Mouse (Mus musculus) NIH3T3 (cell line): ENCODE data around the gene Tnpo1.
A peak's percentile ranks its signal among the peaks of the same experiment; 100 is the strongest.

Source experiments
- DNase-seq: peaks from one replicate; pipeline ENCODE4 v3.0.0-alpha.2; 2012; ENCODE audit warnings: low read depth

Tnpo1 gene

DNA sequence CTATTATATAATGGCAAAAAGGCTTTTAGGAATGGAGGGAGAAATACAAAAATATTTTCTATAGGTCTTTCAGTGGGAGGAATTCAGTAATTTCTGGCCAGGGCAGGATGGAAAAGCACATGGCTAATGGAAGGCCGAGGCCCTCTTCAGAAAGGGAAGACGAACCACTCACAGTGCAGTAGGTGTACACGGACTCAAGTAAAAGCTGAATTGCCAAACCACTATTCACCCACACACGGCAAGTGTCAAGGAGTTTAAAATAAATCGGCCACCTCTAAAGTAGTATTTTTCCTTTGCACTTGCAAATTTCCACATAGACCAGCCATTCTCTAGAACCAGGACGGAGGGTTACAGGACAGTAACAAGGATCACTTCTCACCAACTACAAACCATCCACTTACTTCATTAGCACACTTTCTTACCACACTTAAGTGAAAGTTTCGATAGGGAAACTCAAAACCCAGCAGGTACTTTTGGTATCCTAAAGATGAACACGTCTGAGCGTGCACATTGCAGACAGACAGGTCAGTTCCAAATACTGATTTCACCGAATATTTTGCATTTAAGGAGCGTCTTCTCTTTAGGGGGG lies 1.2 kb downstream of the Tnpo1 start:
- peak; percentile 22 for DNase-seq

DNA sequence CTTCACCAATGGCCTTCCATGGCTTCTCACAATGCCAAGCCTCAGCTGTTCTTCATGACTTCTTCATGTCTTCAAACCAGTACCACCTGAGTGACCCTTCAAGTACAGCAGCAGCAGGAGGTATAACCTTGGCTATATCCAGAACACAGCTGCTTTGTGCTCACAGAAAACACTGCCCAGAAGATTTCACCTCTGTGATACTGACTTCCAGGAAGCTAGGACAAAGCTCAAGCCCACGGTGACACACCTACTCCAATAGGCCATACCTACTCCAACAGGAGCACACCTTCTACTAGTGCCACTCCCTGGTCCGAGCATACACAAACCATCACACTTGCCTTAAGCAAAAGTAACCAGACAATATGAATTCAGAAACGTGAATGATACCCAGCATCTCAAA lies 3.4 kb downstream of the Tnpo1 start:
- no peak for DNase-seq

DNA sequence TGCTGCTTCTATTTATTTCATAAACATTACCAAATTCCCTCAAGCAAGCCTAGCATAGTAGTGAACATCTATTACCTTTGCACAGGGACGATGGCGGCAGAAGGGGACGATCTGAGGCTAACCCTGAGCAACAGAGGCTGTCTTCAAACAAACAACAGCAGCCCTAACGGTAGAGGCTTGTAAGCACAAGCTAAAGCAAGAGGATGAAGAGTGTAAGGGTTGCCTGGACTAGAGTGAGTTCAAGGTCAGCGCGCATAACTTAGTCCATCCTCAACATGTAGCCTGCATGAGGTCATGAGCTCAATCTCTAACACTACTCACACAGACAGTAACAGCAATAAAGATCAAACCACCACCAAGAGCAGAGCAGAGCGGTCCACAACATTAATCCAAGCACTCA lies 4.9 kb downstream of the Tnpo1 start:
- DNase-seq = no peak

DNA sequence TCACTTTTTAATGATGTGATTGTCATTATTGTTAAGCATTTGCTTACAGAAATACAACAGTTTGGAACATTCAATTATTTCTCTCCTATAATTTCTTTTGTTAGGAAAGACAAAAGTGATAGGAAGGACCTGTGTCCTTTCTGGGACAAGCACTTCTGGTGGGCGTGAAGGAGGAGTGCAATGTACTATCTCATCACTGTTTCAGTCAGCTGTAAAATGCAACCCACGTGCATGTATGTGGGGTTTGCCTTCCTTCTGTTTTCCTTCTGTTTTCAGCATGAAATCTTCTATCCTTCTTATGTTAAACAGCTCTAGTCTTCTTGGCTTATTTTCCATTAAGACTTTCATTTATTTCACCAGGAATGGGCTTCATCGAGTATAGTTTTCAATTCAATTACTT lies 5.9 kb downstream of the Tnpo1 start:
- no peak for DNase-seq

DNA sequence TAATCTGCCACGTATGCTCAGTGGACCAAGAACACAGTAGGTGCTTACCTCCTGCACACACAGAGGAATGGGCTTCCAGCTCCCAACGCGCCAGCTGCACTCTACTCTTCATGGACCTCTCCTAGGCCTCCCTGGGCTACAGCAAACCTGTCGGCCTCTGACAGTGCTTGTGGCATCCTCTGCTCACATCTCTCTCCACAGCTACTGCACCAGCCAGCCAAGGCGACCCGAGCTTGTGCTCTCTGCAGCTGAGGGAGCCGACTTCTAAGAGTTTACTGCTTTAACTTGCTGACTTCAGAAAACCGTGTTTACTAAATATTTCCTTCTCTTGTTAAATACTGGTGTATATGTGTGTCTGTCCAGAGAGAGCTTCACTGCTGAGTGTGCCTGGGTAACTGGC lies 6.5 kb downstream of the Tnpo1 start:
- no peak for DNase-seq

GRCm38 (mm10) chr13:98917851-98918250 lies 8.3 kb downstream of the Tnpo1 start:
- peak; percentile 5 for DNase-seq

GRCm38 (mm10) chr13:98915591-98915990 lies 10.6 kb downstream of the Tnpo1 start:
- DNase-seq = no peak

DNA sequence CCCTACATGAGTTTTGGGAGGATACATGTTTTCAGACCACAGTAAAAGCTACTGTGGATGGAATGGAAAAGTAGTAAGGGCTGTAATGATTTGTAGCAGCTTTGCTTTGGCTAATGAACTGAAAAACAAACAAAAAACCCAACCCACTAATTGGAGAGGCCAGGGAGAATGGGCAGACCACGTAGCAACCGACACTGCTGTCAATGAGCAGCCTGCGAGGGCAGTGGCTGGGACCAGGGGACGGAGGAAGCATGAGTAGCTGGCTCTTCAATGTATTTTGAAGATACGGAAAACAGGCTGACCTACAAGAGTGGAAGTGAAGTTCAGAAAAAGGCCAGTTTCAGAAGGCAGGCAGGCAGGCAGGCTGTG lies 11.4 kb downstream of the Tnpo1 start:
- DNase-seq = no peak

DNA sequence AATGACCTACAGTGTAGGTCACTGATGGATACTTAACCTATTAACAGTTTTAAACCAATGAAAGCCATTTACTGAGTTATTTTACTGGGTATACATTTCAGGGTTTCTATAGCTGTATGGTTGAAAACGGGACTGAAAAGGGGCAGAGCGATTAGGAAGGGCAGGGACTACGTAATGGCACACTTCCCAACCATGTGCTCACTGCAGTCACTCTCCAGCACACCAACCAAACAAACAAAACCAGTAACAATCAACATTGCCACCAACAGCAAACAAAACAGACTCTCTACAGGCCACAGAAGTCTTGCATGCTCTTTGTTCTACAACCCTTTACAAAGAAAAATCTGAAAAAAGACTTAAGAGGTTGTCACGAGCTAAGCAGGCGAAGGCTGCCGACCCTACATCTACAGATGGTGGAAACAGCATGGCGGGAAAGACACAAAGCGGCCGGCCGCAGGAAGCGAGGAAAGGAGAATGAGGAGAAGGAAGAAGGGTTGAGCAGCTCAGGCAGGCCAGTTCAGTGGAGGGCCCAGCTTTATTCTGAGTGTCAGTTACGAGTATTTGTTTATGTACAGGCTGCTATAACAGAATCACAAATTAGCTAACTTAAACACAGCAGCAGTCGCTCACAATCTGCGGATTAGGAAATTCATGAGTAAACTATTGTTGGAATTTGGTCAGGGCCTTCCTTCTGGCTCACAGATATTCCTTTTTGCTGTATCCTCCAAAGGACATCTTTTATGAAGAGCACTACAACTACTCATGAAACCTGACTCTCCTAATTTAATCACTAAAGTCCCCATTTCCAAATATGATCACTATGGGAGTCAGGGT lies 12.0 kb downstream of the Tnpo1 start:
- DNase-seq = no peak

- DNase-seq = no peak
These were observed 13.0 kb downstream of the Tnpo1 start for GRCm38 (mm10) chr13:98913196-98913595.

DNA sequence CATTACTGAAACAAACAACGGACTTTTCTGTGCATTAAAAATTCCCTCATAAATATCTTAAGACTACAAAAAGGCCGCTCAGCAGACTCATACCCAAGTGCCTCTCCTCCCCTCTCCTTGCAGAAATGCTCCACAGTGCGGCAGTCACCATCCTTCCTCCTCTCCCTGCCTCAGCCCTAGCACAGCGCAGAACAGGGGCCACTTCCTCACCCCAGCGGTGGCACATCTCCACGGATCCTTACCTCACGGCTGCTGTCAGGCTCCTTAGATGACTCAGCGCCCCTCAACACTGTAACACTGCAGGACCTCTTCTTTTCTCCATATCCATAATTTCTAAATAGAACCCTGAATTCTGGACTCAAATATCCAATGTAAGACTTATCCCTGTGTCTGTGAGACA lies 13.6 kb downstream of the Tnpo1 start:
- DNase-seq = no peak

- DNase-seq = no peak
These were observed 15.4 kb downstream of the Tnpo1 start for GRCm38 (mm10) chr13:98910801-98911200.

GRCm38 (mm10) chr13:98904608-98905007 lies 21.6 kb downstream of the Tnpo1 start:
- no peak for DNase-seq

GRCm38 (mm10) chr13:98902366-98903025 lies 23.7 kb downstream of the Tnpo1 start:
- DNase-seq = no peak

DNA sequence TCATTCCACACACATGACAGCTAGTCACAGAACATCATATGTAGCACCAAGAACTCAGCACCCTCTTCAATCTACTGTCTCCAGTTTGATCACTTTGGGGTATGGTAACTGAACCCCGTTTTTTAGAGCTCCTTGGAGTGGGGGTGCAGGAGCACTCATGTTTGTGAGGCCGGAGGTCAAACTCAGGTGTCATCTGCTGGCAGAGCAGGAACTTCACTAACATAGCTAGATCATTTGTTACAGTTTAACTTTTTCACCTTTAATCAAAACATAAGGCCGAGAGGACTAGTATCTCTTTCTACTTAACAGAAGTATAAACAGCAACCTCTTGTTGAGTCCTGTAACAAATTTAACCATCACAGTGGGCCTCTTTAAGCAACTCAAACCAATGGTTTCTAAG lies 26.6 kb downstream of the Tnpo1 start:
- no peak for DNase-seq

DNA sequence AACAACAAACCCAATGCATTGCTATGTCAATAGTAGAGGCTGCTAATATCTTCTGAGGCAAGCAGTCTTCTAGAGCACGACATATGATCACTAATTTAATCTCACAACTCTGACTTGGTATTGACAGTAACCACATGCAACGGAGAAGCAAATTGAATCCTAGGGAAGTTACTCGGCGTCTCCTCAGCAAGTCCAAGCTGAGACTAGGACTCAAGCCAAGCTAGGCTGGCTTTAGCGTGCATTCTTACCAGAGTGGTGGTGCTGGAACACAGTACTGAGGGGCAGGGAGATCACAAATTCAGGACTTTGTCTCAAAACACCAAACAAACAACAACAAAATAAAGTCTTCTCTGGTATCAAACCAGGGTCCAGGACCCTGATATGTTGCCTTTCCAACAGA lies 28.6 kb downstream of the Tnpo1 start:
- no peak for DNase-seq

- DNase-seq = no peak
These were observed 29.6 kb downstream of the Tnpo1 start for GRCm38 (mm10) chr13:98896434-98897126.

DNA sequence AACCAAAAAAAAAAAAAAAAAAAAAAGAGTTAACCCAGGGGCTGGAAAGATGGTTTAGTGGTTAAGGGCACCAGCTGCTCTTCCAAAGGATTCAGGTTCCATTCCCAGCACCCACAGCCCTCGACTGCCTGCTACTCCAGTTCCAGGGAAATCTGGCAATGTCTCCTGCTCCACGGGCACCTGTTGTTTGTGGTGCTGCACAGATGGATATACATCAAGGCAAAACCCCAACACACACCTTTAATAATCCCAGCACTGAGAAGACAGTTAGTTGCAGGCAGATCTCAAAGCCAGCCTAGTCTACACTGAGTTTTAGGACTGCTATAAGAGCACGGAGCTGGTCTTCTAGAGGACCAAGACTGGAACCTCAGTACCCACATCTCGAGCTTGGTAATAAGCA lies 30.2 kb downstream of the Tnpo1 start:
- DNase-seq = no peak

GRCm38 (mm10) chr13:98894900-98895299 lies 31.3 kb downstream of the Tnpo1 start:
- no peak for DNase-seq

DNA sequence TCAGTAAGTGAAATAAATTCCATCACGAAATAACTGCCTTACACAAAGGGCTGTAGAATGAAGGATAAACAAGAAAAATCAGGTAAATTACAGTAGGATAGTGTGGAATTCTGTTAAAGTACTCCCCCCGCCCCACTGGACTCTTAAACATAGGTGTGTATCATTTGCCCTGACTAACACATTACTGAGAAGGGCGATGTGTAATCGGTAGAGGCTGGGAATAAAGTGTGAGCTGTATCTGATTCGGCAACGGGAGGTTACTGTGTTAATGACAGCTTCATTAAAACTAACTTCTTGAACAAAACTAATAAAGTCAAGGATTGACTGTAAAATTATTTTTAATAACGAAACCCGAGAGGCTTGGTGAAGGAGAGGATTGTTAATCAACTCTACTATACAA lies 34.7 kb downstream of the Tnpo1 start:
- no peak for DNase-seq

DNA sequence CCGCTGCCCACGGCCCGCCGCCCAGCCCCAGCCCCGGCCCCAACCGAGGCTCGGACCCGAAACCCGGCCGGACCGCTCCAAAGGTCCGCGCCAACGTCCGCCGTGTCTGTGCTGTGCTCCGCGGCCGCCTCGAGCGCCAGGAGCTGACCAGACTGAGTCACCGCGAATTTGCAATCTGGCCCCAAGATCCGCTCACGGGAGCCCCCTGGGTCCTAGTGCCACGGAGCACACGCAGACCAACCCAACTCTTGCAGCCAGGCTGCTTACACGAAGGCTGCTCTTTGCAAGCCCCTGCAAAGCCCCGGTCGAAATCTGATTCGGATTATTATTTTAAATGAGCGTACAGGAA lies 35.3 kb downstream of the Tnpo1 start:
- peak; percentile 91 for DNase-seq

GRCm38 (mm10) chr13:98890137-98890870 lies 35.9 kb downstream of the Tnpo1 start:
- peak; percentile 66 for DNase-seq
